Mouse (Mus musculus) heart, postnatal 14 days (tissue): ENCODE measurements around the gene Irak4. TPM values are rescaled to one million over a fixed set of nuclear protein-coding genes. Genes with fewer than 3 reads are reported as not detected.
A peak's percentile ranks its signal among the peaks of the same experiment; 100 is the strongest.

ENCODE experiments used
- DNase-seq, 2 experiments: peaks; one replicate each; pipeline ENCODE4 v3.0.0; 2021 to 2022
- intact Hi-C: fragments of 180-260 bp; cut with DNase I; formaldehyde crosslinking; loops from one replicate; pipeline ENCODE4 v1.15.1; 2025
- total RNA-seq, 2 experiments: library from RNA; stranded (reverse); gene quantifications; 2 replicates each; pipeline ENCODE4 v1.2.3; 2021

The Irak4 gene
- total RNA-seq, 2 experiments from 2014 or later, result 6.2 to 7.6 TPM

DNA sequence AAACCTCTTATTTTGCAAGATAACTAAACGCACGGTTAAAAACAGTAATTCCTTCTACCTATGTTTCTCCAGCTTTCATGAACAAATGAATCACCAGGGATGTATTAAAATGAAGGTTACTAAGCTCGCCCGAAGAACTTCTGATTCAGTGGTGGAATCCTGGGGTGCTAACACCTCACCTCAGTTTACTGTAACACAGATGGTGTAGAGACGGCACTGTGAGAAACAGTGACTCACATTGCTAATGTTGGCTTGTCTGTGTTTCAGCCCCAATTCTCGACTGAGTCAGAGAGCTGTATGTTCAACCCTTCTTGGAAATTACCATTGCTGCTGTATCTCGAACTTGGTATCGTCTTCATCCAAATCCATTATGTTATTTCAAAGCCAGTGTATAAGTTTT is 64.3 kb downstream of the Irak4 start:
- no peak for DNase-seq
- intact Hi-C loops, result no loop called here

DNA sequence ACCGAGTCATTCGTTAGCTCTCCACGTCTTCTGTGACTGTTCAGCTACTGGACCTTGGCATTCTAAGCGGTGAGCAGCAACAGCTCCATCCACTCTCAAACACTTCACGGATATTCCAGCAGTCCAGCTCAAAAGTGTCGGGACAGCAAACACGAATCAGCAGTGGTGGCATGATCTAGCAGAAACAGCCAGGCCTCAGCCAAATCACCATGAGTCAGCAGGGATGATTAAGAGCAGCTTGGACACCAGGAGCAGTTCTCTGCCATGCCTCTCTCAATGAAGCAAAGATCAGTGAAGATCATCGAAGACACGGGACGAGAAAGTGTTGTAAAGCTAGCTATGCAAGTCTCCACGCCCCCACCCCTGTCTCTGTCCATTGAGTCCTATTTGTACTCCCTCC is 72.6 kb downstream of the Irak4 start:
- intact Hi-C loops, result no loop called here
- no peak for DNase-seq

GRCm38 (mm10) chr15:94620909-94621308 is 77.5 kb downstream of the Irak4 start:
- no peak for DNase-seq
- intact Hi-C loops, result no loop called here

DNA sequence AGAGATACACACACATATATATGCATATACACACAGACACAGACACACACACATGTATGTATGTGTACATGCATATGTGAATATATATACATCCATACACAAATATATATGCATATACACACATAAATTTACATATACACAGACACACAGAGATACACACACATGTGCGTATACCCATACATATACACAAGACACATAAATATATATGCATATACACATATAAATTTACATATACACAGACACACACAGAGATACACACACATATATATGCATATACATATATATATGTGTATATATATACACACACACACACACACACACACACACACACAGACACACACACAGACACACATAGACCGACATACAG is 85.0 kb downstream of the Irak4 start:
- no peak for DNase-seq
- intact Hi-C loops, result no loop called here

DNA sequence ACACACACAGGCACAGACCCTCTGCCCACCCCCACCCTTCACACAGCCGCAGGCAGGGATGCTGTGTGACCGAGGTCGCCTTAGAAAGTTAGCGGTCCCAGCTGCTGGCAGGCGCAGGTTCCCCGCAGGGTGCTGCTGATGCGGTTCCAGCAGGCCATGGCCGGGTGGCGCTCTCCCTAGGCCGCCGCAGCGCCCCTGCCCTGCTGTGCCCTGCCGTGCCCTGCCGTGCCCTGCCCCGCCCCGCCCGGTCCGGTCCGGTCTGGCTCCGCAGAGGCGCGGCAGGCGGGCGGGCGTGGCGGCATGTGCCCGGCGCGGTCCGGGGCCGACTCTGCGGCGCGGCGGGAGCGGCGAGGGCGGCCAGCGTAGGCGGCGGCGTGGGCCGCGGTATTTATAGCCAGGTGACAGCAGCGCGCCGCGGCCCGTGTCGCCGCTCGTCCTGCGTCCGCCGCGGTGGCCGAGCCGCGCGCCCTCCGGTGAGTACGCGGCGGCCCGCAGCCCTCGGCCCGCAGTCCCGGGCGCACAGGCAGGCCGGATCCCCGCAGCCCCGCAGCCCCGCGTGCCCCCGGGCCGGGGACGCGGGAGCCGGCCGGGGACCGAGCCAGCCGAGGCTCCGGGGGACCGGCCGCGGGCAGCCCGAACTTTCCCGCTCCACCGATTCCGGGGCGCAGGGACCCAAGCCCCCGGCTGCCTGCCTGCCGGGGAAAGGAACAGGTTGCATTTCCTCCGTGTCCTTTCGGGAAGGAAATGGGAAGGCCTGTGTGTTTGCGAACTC is 85.6 kb downstream of the Irak4 start, which contains the start of gene Tmem117:
Gene Tmem117, plus strand, starts transcription at position 403 of the 772 bp plus-strand sequence.
- DNase-seq, result peak; percentile 62 to 66
- intact Hi-C loops, result no loop called here

GRCm38 (mm10) chr15:94630553-94630952 is 87.1 kb downstream of the Irak4 start:
- no peak for DNase-seq
- intact Hi-C loops, result no loop called here

Other genes with a start within 250 kb of the Irak4 start
- under 1 TPM; 0.29 TPM for gene Adamts20, start 78.2 kb upstream of the Irak4 start, total RNA-seq
- 1 to 10 TPM; 2.5 to 3.3 TPM for gene Pus7l, start 96 bp upstream of the Irak4 start, total RNA-seq
- gene Twf1, start 46.2 kb downstream of the Irak4 start, total RNA-seq, result 10 to 100 TPM; 24.3 to 24.6 TPM
- 10 to 100 TPM; 13.8 to 14.8 TPM for gene Tmem117, start 85.6 kb downstream of the Irak4 start, total RNA-seq